Mouse (Mus musculus): Measurements from ENCODE around the gene Usp46.

- TF ChIP-seq CTCF (IDR thresholded peaks at IDR 0.05; ENCODE audit: low read depth) (no peak; the same call in 1 of the 2 replicates), EP300 (IDR thresholded peaks at IDR 0.05; ENCODE audit: low read depth) (no peak)
These were observed at the start of gene Usp46 for GRCm38 (mm10) chr5:74067831-74068713.

Data from liver, postnatal 0 days (tissue).